Mouse (Mus musculus) kidney, adult 11 months (tissue): ENCODE data around the gene Iqcd.
A peak's percentile ranks its signal among the peaks of the same experiment; 100 is the strongest.

ENCODE experiments used
- DNase-seq: peaks from one replicate; pipeline ENCODE4 v3.0.0; 2022

Gene Iqcd

DNA sequence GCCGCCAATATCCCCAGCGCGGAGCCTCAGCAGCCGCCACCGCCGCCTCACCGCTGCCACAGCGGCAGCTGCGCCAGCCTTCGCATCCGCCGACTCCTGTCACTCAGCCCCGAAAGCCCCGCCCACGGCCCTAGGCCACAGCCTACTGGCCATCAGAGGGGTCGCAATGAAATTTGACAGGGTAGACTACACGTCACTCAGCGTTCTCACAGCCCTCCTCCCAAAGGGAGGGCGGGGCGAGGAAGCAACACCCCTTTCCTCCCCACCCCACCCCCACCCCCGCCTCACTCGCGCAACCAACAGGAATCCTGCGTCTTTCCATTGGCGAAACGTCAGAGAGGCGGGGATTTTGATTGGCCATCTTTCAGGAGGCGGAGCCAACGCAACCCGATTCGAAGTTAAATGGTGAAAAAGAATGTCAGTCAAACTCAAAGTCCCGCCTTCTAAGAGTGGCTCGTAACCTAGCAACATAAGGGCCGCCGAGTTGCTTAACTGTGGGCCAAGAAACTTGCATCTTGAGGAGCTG, at the start of gene Iqcd, which contains the start of gene Tpcn1:
Iqcd (plus strand) TSS at position 448 of the 526 bp plus-strand sequence.
Tpcn1 (minus strand) TSS at position 105 of the 526 bp plus-strand sequence.
- DNase-seq: peak; percentile 98

- DNase-seq: no peak
These were observed 40.5 kb upstream of the Iqcd start for GRCm38 (mm10) chr5:120548236-120548850.

DNA sequence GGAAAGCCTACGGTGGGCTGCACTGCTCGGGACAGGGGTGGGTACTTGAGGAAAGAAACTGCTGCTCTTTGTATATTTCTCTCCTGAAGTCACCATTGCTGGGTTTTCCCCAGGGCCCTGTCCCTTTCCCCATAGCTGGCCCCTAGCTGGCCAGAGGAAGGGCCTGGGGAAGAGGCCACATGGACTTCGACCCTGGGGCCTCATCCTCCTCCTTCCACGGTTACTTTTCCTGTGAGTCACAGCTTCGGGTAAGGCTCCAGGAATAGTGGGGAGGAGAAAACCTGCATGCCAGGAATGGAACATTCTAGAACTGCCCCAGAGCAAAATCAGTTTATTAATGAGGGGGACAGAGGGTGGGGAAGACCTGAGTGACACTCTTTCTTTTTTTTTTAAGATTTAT, 38.7 kb upstream of the Iqcd start:
- DNase-seq: peak; percentile 65

DNA sequence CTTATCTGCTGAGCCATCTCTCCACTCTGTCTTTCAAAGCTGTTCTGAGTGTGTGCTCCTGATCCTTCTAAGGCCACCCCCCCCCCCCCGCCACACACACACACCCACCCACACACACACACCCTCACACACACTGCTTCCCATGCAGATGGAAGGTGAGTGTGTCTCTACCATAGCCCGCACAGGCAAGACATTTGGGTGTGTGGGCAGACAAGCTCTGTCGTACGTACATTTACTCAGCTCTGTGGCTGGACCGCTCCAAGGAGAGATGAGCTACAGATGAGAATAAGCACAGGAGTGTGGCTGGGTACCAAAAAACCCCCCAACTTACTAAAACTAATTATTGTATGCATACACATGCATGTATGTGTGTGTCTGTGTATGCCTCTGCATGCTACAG, 38.1 kb upstream of the Iqcd start:
- no peak for DNase-seq

DNA sequence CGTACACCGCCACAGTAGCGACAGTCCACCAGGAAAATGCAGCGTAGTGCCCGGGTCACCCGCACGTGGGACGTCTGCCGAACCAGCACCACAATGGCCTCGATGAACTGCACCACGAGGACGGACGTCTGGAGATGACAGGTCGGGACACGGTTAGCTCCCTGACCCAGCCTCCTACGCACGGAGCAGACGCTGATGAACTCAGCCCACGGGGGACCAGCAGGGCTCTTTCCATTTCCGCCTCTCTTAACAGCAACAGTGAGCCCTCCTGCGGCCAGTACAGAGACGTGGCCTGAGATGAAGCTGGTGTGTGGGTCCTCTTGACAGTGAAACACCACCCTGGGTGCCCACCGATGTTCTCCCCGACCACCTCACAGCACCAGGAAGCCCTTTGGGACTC, 32.9 kb upstream of the Iqcd start:
- DNase-seq: no peak

- DNase-seq: no peak
These were observed 30.8 kb upstream of the Iqcd start for GRCm38 (mm10) chr5:120558041-120558440.

GRCm38 (mm10) chr5:120558762-120559161, 30.1 kb upstream of the Iqcd start:
- no peak for DNase-seq

DNA sequence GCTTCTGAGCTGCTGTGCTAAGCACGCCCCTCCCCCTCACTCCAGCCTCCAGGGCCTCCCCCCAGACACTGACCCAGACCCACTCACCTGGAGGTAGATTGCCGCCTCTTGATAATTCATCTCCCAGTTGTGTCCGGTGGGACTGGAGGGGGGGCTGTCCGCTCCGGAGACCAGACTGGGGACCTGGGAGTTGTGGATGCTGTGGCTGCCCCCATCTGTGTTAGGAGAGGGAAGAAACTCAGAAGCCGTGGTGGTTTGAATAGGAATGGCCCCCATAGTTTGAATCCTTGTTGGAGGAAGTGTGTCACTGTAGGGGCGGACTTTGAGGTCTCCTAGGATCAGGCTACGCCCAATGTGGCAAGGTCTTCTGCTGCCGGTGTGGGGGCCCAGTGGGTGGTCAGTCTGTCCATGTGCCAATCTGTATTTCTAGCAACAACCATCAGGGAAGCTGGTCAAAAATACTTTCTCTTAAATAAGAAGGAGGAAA, 28.6 kb upstream of the Iqcd start:
- DNase-seq: no peak

DNA sequence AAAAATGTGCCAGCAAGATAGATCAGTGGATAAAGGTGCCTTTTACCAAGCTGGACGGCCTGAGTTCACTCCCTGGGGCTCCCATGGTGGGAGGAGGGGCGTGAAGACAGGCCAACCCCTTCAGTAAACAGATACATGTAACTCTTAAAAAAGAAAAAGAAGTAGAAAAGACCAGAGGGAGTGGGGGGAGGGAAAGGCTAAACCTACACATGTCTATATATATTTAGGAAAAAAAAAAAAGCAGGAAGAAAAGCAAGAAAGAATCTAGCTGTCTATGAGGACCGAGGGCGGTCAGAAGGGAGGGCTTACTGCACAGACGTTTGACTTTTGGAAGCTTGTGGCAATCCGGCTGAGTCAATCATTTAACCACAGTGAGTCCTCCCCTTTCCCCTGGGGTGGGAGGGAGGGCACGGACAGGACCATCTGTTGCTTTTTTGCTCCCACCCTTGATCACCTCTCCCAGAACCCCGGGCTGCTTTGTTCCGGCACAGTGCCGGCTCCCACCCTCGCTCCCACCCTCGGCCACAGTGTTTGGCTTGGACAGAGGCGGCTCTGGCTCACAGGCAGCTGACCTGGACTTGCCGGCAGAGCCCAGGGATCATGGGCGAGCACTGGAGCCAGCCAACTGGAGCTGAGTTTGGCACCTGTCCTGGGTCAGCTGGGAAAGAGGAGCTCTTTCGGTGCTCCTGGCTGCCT, 28.1 kb upstream of the Iqcd start:
- DNase-seq: peak; percentile 93

DNA sequence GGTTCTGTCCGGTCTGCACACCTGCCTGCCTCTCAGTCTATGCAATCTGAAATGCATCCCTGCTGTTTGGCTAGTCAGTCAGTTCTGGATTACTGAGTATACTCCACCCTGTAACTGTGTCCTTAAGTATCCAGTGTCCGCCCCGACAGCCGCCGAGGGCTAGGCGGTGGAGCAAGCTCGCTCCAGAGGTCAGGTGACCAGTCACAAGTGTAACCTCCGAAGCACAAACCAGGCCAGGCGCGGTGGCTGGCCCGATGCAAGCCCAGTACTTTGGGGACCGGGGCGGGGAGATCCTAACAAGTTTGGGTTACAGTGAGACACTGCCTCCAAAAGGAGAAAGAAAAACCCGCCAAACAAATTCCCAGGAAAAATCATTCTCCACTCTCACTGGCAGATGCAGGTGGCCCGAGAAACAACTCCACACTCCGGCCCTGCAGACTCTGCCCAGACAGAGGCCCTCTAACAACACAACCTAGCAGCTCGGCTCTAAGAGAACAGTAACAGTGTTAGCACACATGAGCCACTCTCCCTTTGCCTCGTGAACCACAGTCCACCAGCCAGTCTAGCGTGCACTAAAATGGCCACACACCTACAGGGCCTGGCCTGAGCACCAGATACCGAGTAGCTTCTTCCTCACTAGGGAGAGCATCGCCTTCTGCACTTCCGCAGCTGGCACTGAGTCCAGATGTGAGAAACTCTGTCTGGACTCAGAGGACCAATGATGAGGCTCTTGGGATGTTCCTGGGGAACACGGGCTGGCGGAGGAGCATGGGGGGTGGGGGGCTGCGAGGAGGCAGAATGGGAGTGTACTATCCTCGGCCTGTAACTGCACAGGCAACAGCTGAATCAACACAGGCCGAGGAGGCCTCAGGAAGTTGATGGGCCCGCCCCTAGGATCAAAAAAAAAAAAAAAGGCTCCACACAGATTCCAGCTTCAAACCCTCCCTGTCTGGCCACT, 25.6 kb upstream of the Iqcd start:
- DNase-seq: peak; percentile 90

- DNase-seq: no peak
These were observed 24.9 kb upstream of the Iqcd start for GRCm38 (mm10) chr5:120563914-120564311.

DNA sequence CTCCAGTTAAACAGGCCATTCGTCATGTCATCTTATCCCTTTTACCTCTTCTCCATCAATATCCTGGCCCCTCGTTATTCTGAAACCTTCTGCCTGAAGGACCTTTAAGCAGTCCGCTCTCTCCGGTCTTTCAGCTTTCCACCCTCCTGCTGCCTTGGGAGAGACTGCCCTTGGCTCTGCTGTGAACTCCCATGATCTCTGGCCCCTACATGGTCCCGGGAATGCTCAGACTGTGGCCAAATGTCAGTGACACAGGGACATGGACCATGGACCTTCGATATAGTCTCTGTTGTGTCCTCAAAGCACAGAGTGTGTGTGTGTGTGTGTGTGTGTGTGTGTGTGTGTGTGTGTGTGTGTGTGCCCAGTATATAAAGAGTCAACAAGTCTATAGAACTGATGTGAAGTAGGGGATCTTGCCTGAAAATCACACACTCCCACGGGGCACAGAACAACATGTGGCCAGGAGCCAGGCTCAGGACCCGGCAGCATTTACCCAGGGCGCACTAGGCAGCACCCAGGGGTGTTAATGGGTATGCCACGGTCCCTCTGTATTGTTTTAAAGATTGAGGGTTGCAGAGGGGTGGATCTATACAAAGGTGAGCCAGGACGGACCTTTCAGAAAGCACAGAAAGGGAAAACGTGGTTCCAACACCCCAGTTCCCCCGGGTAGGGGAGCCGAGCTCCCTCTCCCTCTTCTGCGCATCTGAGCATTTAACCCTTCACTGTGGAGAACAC, 23.5 kb upstream of the Iqcd start:
- DNase-seq: no peak

DNA sequence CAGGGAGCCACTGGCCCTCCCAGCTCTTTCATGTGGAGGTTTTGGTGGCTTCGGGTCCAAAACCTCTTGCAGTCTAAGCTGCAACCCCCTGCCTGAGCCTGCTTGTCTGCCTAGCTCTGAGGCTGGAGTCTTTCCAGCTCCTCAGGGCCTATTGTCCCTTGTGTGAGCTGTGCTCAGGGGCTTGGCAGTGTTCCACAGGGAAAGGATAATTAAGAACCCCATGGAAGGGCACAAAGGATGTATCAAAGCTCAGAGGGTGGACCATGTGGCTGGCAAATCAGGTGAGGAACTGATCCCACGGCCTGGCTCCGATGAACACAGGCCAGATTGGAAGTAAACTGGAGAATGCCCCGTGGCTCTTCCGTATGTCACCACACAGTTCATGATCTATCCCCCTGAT, 22.7 kb upstream of the Iqcd start:
- peak; percentile 75 for DNase-seq

DNA sequence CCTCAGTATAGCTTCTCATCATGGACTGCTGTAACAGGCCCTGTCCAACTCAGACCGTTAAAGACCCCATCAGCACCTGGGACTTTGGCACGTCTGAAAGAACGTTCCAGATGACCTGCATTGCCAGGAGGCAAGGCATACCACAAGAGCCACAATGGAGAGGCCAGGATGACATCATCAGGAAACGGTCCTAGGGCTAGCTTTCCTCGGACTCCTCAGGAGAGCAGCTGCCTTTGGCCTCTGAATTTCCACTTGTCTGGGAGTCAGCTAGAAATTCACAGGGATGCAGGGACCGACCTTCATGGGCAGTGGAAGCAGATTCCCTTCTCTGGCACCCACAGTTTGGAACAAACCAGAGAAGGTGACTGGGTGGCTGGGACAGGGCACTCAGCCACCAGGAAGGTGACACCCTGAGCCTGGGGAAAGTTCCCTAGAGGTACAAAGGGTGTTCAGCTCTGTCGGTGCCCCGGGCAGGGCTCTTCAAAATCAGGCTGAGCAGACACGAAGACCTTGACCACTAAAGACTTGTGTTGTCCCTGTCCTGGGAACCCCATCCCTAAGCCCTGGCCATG, 22.0 kb upstream of the Iqcd start:
- DNase-seq: peak; percentile 72

DNA sequence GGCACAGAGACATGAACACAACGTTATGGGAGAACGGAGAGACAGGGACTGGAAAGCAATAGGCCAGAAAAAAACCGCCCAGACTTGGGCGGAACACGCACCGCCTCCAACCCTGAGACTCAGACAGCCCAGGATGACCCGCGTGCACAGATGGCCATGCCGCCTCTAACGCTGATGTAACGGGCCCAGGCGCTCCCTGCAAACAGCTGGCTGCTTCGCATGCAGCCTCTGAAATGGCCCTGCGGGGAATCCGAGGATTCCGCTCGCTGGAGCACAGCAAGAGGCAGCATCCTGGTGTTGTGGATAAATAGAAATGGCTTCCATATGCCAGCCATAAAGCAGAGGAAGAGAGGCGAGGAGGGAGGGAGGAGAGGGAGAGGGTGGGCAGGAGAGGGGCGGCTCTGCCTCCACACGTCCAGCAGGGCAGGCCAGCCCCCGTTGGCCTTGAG, 21.5 kb upstream of the Iqcd start:
- DNase-seq: peak; percentile 64

GRCm38 (mm10) chr5:120567761-120568211, 21.0 kb upstream of the Iqcd start:
- no peak for DNase-seq

- DNase-seq: no peak
These were observed 20.5 kb upstream of the Iqcd start for GRCm38 (mm10) chr5:120568336-120568768.

DNA sequence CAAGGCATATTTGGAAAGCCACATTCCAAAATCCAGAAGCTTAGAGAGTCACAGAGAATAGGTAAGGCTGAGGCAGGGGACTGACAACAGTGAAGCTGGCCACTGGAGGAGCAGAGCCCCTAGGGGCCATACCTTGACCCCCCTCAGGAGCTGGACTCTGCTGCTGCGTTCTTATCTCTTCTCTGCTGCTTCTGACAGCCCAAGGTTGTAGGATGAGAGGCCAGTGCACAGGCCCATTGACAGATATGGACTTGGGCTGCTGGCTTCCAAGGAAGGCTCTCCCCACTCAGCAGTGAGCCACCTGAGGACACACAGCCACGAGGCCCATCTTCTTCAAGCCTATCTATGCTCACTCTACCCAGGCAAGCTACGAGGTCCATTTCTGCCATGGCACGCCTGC, 19.9 kb upstream of the Iqcd start:
- no peak for DNase-seq

GRCm38 (mm10) chr5:120569791-120570190, 19.0 kb upstream of the Iqcd start:
- DNase-seq: no peak

- DNase-seq: no peak
These were observed 18.4 kb upstream of the Iqcd start for GRCm38 (mm10) chr5:120570289-120570897.

DNA sequence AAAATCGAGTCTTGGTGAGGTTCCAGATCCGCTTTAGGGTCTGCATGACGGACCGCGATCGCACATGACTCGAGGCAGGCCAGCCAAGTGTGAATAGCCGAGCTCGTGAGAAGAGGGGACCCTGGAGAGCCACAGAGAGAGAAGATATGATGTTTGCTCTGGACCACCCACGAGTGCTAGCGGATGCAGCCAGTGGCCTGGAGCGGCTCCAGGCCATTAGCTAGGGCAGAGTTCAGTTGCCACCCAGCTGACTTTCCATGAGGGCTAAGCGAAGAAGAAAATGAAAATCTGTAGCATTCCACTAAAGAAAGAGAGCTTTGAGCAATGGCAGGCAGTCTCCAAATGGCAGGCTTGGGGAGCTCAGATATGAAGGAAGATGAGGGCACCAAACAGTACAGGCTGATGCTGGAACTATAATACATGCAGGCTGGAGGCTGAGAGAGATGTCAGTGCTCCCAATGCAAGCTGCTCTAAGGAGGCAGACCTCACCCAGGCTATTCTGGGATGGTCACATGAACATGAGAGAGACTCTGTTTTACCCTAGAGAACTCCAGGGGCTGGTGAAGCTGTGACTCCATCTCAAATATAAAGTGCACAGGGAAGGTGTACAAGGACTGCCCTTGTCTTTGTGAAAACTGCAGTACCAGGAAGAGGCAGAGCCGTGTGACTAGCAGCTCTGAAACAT, 17.6 kb upstream of the Iqcd start:
- DNase-seq: peak; percentile 68
